Mouse (Mus musculus): Measurements from ENCODE around the gene Selenos.

The Selenos gene

DNA sequence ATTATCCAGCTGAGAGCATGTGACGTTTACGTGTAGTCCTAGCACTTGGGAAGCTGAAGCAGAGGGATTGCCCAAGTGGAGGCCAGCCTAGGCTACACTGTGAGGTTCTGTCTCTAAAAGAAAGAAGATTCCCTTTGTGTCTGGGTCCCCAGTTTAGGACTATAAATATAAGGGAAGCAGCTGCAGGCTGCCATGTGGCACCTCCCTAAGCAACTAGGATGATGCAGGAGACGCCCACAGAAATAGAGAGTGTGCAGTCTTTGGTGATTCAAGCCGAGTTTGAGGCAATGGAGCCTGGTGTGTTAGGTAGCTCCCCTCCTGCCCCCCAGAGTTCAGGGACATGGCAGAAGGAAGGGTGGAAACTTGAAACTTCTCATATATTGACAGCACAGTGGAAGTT is 8.2 kb downstream of the Selenos start:
- no peak for DNase-seq

DNA sequence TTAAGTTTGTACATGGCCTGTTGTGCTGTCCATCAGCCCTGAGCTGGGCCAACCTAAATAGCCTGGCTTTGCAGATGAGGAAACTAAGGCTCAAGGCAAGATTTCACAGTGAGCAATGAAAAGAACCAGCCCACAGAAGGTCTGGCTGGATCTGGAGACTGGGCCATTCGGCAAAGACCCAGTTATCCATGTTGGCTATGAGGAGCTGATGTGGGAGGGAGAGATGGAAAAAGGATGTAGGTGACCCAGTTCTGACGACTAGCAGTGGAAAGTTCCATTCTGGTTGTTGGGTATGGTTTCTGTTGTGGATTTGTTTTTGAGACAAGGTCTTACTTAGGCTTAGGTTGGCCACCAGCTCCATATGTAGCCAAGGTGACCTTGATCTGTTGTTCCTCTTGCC is 8.6 kb downstream of the Selenos start:
- no peak for DNase-seq

DNA sequence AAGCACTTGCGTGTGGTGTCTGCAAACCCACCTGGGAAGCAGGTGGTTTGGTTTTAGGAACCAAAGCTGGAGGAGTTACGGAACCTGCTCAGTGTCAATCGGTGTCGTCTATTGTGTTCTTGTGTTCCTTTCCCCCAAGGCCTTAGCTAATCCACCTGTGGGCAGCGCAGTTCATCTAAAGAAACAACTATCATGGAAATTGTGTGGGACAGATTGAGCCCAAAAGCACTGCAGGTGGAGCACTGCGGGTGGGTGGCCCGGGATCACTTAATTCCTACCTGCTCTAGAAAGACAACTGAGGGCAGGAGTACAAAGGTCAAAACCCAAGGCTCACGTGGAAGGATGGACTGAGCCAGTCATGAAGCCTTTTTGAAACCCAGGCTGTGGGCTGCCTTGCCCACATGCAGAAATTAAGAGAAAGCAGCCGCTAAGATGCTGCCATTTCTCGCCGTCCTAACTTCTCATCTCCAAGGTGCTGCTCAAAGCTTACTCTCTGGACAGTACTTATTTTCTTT is 11.3 kb downstream of the Selenos start:
- no peak for DNase-seq

GRCm38 (mm10) chr7:66091553-66091952 is 12.1 kb downstream of the Selenos start:
- no peak for DNase-seq

DNA sequence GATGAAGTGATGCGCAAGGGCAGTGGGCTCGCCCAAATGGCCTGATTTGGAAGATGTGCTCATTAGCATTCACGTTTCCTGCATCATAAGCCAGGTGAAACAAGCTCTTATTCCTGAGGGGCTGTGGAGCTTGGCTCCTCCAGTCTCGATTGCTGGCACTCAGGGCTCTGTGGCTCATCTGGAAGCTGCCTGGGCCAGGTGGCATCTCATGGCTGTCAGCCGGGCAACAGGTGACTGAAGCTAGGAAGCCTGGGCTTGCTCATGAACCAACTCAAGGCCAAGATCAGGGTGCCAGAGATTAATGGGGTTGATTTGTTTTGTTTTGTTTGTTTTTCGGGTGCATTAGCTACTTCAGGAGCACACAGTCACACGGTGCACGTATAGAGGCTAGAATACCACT is 13.2 kb downstream of the Selenos start:
- DNase-seq = no peak

DNA sequence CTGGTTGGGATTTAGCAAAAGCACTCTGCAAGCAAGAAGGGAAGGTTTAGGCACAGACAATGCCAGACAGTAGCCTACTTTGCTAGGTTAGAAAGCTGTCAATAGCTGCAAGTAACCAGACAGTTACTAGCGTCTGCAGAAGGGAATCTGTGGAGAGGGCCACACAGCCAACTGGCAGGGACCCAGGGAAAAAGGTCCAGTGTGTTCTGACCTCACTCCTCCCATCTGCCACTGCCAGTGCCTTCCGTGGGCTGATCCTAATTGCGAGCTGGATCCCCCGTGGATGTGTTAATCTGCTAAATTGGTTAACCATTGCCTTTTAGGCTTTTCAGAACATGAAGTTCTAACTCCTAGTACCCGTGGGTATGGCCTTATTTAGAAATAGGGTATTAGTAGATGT is 14.7 kb downstream of the Selenos start:
- no peak for DNase-seq

- no peak for DNase-seq
These were observed 19.4 kb downstream of the Selenos start for GRCm38 (mm10) chr7:66098803-66099202.

GRCm38 (mm10) chr7:66101866-66102265 is 22.4 kb downstream of the Selenos start:
- DNase-seq = no peak

DNA sequence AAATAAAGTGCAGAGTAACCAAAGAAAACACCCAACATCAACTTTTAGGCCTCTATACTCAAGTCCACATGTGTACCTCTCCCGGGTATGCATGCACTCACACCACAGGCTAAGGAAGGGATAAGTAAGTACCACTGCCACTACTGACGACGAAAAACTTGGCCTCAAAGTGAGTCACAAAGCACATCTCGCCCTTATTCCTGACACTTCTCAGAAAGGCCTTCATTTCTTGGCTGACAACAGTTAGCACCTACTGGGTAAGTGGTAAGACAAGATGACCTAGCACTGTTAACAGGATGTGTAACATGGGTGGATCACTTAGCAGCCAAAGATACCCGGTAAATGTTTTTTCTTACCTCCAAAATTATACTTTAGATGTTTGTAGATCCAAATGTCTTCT is 25.1 kb downstream of the Selenos start:
- DNase-seq = no peak

- DNase-seq = no peak
These were observed 26.3 kb downstream of the Selenos start for GRCm38 (mm10) chr7:66105771-66106170.

GRCm38 (mm10) chr7:66106581-66107056 is 27.2 kb downstream of the Selenos start:
- DNase-seq = peak; percentile 24 to 49

- peak in 1 of 2 experiments; percentile 6 for DNase-seq
These were observed 27.8 kb downstream of the Selenos start for GRCm38 (mm10) chr7:66107206-66107605.

GRCm38 (mm10) chr7:66107930-66108329 is 28.5 kb downstream of the Selenos start:
- DNase-seq = peak in 1 of 2 experiments; percentile 50

DNA sequence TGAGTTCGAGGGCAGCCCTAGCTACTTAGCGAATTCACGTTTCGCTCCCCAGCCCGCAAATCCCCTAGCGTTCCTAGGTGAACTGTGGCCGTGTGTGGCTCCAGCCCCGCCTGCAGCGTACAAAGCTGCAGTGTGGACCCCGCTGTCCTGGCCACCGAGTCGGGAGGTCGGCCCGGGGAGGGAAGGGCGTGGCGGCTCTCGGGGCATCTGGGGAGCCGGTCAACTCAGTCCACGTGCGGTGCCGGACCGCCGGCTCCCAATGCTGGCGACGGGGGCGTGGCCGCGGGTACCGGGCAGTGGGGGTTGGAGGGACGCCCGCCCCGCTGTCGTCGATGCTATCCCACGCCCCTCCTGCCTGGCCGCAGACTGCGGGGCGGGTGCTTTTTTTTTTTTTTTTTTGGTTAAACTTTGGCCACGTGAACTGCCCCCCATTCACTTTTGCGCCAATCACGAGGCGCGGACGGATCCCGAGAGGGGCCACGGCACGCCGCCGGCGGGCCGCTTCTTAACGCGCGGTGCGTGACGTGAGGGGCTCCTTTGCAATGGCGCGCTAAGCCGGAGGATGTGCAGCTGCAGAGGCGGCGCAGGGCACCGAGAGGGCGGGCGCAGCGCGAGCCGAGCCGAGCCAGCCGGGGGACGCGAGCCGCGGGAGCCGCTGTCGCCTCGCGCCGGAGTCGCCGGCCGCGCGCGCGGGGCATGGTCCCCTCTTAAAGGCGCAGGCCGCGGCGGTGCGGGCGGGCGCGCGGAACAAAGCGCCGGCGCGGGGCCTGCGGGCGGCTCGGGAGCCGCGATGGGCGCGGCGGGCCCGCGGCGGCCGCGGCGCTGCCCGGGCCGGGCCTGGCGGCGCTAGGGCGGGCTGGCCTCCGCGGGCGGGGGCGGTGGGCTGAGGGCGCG is 29.8 kb downstream of the Selenos start, which contains the start of gene Chsy1:
TSS of gene Chsy1 (plus strand) at position 555 of the 894 bp plus-strand sequence.
- DNase-seq = peak; percentile 93 to 96

- peak; percentile 45 to 64 for DNase-seq
These were observed 30.6 kb downstream of the Selenos start for GRCm38 (mm10) chr7:66109855-66110635.

GRCm38 (mm10) chr7:66110636-66111112 is 31.2 kb downstream of the Selenos start:
- DNase-seq = no peak

- DNase-seq = no peak
These were observed 31.8 kb downstream of the Selenos start for GRCm38 (mm10) chr7:66111211-66111610.

DNA sequence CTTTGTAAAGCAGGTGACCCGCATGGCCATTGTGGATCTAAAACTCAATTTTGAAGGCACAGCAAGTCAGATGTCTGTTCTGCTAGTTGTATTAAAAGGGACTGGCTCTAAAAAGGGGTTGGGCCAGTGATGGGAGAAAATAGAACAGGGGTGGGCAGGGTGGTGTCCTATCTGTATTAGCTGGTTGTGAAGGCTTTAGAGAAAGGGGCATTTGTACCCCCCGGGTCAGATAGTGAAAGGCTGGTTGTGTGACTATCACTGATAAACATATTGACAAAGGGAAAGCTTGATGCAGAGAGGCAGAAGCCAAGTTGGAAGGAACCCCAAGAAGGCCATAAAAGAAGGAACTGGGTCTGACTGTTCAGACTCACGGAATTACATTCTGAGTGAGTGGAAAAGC is 34.1 kb downstream of the Selenos start:
- no peak for DNase-seq

DNA sequence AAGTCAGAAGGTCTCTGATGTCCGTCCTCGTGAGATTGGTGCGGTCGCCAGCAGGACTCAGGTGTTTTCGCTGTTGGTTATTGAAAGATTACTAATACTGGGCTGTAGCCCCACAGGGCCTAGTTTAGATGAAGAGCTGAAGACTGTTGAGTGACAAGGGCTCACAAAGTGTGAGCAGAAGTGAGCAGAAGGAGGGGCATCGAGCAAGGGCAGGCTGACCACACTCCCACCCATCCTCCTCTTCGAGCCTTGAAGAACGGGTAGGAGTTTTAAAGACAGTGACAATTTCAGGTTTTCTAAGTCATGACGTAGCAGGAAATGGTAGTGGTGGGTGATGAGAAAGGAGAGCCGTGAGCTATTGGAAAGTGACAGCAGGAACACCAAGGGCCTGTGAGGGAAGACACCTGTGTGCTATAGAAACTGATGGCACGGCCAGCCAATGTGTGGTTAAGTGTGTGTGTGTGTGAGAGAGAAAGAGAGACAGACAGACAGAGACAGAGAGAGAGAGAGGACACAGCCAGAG is 36.4 kb downstream of the Selenos start:
- DNase-seq = no peak

DNA sequence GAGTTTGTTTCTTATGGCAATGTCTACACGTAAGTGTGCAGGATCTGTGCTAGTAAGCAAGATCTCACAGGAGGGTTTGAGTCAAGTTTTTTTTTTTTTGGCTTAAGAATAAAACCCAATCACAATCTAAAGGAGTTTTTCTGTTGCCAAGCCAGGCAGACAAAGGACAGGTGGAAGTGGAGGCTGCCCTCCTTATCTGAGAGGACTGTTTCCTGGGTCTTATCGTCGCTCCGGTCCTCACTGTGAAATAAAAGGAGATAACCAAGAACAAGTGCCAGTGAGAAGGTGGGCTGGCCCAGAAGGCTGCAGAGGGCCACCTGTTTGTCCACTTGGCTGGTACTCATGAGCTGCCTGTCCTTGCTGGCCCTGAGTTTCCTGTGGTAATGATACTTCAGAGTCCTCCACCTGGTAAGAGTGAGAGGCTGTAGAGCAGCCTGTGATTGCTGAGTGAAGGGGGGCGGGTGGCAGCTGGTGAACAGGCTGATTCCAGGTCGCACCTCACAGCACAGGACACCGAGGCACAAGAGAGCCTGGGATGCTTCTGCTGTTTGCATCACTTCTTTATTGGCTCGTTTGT is 37.5 kb downstream of the Selenos start:
- peak; percentile 38 to 80 for DNase-seq

GRCm38 (mm10) chr7:66118046-66118445 is 38.6 kb downstream of the Selenos start:
- no peak for DNase-seq

DNA sequence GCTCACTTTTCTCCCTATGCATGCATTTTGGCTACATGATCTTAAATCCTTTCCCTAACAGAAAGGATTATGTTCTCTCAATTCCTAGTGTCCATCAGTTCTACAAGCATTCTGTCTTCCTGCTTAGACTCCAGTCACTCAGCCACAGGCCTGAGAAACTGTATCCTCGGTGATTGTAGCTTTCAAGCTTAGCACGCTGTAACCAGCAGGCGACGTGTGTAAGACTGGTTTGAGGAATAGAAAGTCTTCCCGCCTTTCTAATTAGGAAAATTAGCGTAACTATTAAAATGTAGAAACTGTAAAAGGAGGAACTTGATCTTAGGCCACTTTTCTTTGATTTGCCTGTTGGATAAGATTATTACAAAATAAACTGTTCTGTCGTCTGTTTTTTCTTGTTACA is 39.3 kb downstream of the Selenos start:
- DNase-seq = no peak

DNA sequence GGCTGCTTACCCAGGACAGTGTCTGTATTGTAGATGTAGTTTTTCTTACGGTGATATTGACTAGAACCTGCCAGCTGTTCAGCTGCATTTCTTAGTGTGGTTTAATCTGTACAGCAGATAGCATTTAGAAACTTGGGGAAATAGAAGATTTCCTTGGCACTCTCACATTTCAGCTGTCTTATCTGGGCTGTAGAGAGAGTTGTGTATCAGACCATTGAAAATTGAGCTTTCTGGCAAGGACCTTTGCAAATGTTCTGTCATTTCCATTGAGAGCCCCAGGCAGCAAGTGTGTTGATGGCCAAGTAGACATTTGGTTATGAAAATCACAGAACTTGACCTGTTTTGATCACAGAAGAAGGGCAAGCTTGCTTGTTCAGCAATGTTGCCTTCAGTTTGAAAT is 40.7 kb downstream of the Selenos start:
- no peak for DNase-seq
